Mouse (Mus musculus) CD4-positive naive resting alpha-beta T cell, adult 76 days (primary cell): Measurements from ENCODE around the gene Rbm47. TPM values are rescaled to one million over a fixed set of nuclear protein-coding genes. Genes with fewer than 3 reads are reported as not detected.

Experiments used
- total RNA-seq: library from RNA; stranded (reverse); gene quantifications from one replicate; pipeline ENCODE4 v1.2.4, GENCODE M21; 2023

Gene Rbm47
- total RNA-seq, result 1.0 TPM

GRCm38 (mm10) chr5:66173018-66173417 lies at the start of gene Rbm47:
Gene Rbm47, minus strand, starts transcription at chr5:66173118.

GRCm38 (mm10) chr5:66004134-66004925 lies 168.6 kb downstream of the Rbm47 start, which contains the start of gene 9130230L23Rik:
Gene 9130230L23Rik, minus strand, starts transcription at chr5:66004285.

Other genes starting within 250 kb of the Rbm47 start
- 3.2 TPM for gene Chrna9, start 238.2 kb downstream of the Rbm47 start, total RNA-seq
- gene 9130230L23Rik, start 168.8 kb downstream of the Rbm47 start, total RNA-seq, result not detected
- not detected for gene Nsun7, start 86.8 kb upstream of the Rbm47 start, total RNA-seq